Mouse (Mus musculus) embryo, embryonic 11.5 days (tissue): ENCODE results near the gene Cd40.

Experiments
- DNase-seq: peaks from one replicate; pipeline ENCODE4 v3.0.0-alpha.2; 2012; ENCODE audit warnings: low read depth, low spot score

Gene Cd40

GRCm38 (mm10) chr2:165056377-165057085 is 1.1 kb downstream of the Cd40 start:
- DNase-seq, result no peak

- DNase-seq, result no peak
Measured at GRCm38 (mm10) chr2:165059961-165060360, 4.5 kb downstream of the Cd40 start.

GRCm38 (mm10) chr2:165061638-165062433 is 6.4 kb downstream of the Cd40 start:
- no peak for DNase-seq

- DNase-seq, result no peak
Measured at GRCm38 (mm10) chr2:165064489-165064888, 9.1 kb downstream of the Cd40 start.

GRCm38 (mm10) chr2:165068806-165069205 is 13.4 kb downstream of the Cd40 start:
- no peak for DNase-seq

- DNase-seq, result peak; percentile 35
Measured at GRCm38 (mm10) chr2:165070096-165070816, 14.8 kb downstream of the Cd40 start.

DNA sequence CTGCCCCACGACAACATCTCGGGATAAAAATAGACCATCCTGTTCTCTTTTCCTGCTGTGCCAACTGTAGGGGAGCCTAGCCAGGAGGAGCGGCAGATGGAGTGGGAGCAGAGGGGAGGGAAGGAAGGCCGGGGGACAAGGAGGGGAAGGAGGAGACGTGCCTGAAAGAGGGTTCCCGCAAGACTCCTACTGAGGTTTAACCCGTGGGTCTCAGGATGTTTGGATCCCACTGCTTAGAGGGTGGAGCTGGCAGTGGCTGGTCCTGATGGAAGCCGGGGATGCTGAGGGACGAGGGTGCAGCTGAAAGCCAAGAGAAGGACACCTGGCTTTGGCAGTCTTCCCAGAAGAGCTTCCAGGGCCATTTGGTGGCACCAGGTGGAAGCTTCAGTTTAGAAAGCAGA is 18.0 kb downstream of the Cd40 start:
- no peak for DNase-seq

- DNase-seq, result no peak
Measured at GRCm38 (mm10) chr2:165074081-165074884, 18.9 kb downstream of the Cd40 start.

GRCm38 (mm10) chr2:165074937-165075336 is 19.5 kb downstream of the Cd40 start:
- peak; percentile 64 for DNase-seq

GRCm38 (mm10) chr2:165077055-165077454 is 21.6 kb downstream of the Cd40 start:
- no peak for DNase-seq

DNA sequence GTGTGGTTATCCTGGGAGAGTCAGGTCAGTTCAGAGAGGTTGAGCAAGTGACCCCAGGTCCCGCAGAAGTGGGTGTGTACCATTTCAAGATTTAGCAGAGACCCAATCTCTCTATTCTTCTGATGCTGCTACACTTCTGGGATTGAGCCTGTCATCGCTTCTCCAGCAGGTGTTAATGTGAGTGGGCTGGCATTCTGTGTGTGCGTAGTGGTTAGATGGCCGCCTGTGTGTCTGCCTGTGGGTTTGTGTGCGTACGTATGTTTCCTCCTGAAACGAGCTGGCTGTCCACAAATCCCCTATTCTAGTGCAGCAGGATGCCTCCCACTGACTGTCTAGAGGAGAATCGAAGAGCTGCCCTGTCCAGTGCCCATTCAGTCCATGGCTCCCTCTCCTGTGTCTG is 22.6 kb downstream of the Cd40 start:
- no peak for DNase-seq

GRCm38 (mm10) chr2:165078605-165079004 is 23.2 kb downstream of the Cd40 start:
- no peak for DNase-seq

DNA sequence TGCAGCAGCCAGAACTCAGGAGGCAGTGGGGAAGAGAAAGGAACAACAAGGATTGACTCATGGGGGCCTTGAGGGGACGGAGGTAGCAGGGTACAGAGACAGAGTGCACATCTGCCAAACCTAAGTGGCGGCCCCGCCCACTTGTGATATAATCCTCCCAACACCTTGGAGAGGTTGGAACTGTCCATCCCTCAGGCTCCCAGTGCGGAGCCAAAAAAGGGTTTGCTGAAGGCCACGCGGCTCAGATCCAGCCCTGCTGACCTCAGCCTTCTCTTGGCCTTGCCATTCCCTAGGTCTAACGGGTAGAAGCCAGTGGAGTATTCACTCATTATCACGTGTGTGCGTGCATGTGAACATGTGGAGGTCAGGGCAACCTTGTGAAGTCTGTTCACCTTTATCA is 25.2 kb downstream of the Cd40 start:
- no peak for DNase-seq

GRCm38 (mm10) chr2:165081257-165081656 is 25.8 kb downstream of the Cd40 start:
- no peak for DNase-seq

DNA sequence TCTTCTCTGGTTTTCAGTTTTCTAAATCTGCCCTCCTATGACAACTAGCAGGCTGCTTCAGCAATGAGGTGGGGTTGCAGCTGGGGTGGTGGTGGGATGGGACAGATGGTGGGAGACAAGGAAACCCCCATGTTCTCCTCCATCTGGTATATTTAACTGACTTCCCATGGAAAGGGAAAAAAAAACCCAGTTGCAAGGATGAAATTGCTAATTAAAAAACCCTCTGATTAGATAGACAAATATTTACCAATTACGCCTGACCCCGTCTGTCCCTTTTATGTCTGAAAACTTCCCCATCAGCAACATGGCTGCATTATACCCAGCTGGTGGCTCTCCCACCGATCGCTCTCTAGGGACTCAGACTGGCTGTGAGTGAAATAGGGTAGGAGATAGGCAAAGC is 31.2 kb downstream of the Cd40 start:
- DNase-seq, result no peak

DNA sequence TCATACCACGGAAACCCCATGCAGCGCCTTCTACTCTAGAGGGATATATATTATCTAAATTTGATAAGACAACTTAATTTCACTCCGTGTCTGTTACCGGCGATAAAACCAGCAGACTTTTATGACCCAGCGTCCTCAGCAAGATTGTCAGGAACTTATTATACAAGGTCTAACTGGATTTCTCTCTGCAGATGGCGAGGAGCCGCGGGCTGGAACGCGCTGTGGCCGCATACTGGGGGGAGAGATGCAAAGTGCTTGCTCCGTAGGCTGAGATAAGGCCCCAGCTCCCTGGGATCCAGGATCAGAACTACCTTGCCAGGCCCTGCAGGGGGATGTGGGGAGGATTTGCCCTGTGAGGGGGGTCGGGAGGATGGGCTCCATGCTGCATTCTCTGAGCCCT is 34.0 kb downstream of the Cd40 start:
- DNase-seq, result no peak

DNA sequence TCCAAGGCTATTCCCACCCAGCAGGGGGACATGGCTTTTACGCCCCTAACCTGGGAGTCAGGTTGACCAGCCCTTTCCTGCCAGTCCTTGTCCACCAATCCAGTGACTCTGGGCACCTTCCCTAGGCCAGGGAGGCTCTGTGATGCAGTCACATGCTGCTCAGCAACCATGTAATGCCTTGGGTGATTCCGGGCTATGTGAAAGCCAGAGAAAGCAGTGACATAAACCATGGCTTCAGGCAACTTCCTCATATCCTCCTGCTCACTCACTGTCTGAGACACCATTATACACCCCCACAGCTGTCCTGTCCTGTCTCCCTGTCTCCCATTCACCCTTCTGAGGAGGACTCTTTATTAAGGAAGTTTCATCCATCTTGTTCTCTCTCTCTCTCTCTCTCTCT is 35.2 kb downstream of the Cd40 start, which contains the start of gene 1700025C18Rik:
Gene 1700025C18Rik (minus strand): TSS at position 101 of the 400 bp plus-strand sequence.
- DNase-seq, result no peak

- DNase-seq, result no peak
Measured at GRCm38 (mm10) chr2:165091433-165091965, 36.1 kb downstream of the Cd40 start.

GRCm38 (mm10) chr2:165092393-165092792 is 37.0 kb downstream of the Cd40 start:
- no peak for DNase-seq

DNA sequence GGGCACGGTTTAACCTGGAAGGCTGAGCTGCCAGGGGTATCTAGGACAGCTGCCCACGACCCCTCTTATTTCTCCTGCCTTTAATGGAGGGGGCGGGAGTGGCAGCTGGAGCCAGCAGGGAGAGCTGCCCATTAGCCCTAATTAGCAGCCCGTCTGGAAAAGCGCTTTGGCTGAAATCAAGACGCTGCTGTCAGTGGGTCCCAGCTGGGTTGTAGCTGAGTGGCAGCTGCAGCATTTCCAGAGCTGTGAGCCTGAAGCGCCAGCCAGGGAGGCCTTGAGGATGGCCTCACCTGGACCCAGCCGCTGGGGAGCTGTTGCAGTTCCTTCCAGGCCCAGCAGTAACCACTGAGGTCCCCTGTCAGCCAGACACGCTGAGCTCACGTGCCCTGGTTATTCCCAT is 40.9 kb downstream of the Cd40 start:
- no peak for DNase-seq

DNA sequence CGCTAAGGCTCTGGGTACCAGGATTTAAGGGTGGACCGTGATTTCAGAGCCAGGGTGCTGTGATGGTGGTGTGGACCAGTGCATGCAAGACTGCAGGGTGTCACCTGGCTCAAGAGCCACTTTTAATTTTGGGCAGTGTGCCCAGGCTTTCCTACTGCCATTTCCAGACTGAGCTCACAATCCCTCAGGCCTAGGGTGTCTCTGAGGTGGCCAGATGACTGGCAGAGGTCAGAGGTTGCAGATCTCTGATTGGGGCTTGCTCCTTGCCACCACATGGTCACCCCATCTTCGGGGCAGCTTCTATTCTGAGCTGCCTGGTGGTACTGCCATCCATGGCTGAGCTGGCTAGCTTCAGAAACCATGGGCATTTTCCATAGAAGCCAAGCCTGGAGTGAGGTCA is 43.4 kb downstream of the Cd40 start:
- DNase-seq, result no peak
